Mouse (Mus musculus) lung, postnatal 4 days (tissue): ENCODE results near the gene Bin2.

Experiments used
- DNase-seq, 2 experiments: peaks; one replicate each; pipeline ENCODE4 v3.0.0; 2021

Bin2 gene

DNA sequence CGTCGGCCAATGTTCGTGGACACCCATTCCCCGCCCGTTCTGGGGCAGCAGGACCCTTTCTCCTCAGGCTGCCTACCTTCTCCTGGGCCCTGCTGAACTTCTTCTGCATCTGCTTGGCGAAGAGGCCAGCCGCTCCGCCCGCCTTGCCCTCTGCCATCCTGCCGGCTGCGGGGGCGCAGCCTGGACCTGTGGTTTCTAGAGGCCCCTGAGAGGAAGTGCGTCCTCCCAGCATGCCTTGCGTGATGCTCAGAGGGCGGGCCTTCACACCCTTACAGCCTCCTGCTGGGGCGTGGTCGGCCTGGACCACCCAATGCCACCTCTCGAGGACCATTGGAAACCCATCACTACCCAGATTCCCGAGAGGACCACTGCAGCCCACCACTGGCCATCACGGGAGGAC lies at the start of gene Bin2:
Gene Bin2 (minus strand): TSS at position 217 of the 400 bp plus-strand sequence.
- DNase-seq = peak; percentile 78 to 79

DNA sequence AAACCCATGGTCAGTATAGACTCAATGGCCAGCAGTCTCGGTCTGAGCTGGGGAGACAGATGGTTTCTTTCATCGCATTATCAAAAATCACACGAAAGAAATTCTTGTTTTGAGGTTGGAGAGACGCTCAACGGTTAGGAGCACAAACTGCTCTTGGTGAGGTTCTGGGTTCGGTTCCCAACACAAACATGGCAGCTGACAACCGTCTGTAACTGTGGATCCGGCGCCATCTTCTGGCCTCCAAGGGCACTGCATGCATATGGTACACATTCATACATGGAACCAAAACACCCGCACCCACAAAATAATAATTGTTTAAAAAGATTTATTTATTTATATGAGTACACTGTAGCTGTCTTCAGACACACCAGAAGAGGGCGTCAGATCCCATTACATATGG lies 49.2 kb upstream of the Bin2 start:
- no peak for DNase-seq

DNA sequence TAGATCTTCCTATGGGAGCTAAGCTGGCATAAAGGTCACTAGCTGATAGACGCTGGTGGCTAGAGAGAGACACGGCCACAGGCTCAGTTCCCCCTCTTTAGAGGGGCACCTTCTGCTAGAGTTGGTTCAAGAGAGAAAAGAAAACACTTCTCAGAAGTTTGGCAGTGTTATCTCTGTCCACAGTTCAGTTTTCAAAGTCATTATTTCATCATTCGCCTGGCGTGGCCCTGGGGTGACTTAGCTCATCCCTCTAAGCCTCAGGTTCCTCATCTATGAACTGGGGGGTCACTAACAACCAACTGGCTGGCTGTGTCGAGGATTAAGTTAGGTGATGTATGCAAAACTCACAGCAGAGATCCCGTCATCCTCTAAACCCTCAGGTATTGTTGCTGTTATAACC lies 48.6 kb upstream of the Bin2 start:
- DNase-seq = no peak

DNA sequence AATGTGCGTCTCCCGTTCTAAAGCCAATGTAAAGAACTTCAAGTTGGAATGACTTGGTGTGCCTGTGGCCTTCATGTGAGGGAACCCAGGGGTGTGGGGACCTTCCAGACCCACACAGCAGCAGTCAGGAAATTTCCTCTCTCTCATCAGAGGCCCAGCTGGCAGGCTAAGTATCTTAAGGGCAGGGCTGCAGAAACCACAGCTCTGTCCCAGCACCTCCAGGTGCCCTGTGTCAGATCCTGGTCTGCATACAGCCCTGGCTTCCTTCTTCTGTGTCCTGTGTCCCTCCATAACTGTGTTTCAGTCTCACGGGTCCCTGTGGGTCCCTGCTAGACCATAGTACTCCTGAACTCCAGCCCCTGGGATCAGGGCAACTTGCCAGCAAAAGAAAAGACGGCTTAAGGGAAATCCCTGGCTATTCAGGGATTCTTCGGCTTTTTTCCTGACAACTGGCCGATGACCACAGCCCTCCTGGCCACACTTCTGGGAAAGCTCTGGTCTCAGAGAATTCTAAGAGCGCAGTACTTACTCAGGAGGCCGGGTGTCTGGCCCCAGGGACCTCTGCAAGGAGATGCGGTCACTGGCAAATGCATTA lies 46.1 kb upstream of the Bin2 start:
- no peak for DNase-seq

DNA sequence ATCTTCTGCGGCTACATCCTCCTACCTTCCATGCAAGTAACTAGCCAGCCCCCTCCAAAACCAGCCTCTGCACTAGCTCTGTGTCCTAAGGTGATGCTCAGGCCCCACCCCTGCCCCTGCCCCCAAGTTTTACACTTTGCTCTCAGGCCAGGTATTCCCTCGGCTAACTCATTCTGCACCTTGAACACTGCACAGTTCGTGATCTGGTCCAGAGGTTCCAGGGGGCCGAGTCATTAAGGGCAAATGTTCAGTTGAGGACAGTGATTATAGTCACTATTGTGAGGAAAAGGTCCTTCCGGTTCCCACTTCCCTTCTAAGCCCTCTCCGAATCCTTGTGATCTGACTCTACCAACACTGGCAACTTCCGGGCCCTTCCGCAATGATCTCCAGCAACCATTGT lies 45.1 kb upstream of the Bin2 start:
- no peak for DNase-seq

DNA sequence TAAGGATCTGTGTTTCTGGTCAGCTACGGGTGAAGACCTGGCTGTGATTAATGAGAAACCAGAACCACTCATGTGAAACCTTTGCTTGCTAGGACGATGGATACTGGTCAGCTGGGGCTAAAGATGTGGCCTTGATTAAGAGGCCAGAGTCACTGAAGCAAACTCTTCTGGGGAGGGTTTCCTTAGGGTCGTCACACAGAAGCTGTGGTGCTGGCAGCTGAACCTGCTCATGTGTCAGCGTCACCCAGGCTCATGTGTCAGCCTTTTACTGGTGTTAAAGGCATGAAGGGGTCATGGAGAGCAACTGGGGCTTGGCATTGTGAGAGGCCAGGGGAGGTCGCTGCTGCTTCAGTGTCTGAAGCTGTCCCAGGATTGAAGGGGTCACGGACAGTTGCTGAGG lies 41.5 kb upstream of the Bin2 start:
- no peak for DNase-seq

DNA sequence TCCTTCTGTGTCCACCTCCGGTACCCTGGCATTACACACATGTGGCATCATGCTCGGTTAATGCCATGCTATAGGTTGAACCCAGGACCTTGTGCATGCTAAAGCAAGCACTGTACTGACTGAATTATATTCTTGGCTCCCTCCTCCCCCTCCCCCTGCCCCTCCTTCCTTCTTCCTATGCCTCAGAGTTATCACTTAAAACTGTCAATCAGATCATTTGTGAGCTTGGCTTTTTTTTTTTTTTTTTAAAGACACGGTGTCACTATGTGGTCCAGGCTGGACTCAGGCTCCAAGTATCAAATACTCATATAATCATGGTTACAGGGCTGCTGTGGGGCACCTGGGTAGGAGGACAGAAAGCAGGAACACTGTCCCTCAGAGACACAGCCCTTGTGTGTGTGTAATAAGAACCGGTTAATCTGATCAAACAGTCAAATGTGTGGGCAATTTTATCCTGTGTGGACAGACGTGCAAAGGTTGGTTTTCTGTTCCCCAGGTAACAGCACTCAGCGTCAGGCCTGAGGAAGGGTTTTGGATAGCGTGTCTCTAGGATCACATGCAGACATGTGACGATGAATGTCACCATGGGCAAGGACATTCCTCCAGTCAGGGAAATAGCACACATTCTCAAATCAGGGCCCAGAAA lies 39.2 kb upstream of the Bin2 start:
- DNase-seq = no peak

DNA sequence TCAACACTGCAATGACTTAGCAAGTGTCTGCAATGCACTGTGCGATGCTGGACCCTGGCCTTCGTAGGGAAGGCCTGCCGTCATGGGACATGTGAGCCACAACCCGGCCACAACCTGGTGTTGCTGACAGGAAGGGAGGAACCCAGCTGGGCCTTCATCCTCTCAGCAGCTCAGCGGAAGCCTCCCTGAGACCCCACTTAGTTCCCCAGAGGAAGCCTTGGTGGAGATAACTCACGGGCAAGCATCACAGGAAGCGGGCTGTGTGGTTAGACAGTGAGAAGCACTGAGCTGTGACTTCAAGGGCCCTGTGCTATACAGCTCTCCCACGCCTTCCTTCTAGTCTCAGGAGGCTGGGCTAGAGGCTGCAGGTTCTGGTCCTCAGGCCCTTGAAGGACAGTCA lies 36.9 kb upstream of the Bin2 start:
- peak; percentile 43 to 51 for DNase-seq

DNA sequence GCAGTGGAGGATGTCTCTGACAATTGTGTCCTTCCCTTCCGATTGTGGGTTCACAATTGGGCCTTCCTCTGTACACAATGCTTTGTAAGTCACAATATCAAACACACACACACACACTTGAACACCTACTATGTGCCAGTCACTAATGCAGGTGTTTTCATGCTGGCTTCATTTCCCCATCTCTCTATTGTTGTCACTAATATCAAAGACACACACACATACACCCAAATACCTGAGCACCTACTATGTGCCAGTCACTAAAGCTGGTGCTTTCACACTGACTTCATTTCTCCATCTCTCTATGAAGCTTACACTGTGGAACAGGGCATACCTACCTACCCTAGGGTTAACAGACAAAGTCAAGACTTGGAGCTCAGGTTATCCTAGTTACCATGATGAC lies 36.0 kb upstream of the Bin2 start:
- no peak for DNase-seq

DNA sequence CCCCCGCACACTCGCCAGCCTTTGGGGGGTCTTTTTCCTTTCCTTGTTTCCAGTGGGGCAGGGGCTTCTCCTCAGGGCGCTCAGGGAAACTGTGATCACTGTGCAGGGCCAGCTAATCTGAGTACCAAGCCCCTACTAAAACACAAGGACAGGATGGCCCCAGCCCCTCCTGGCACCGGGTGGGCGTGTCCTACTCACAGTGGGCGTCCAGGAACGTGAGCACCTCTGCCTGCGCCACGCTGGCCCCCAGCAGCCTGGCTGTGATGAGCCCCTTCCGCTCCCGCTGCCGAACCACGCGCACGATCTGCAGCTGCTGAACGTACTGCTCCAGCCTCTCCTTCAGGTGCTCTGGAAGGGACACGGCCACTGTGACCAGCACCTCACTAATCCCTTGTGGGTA lies 34.6 kb upstream of the Bin2 start:
- no peak for DNase-seq

DNA sequence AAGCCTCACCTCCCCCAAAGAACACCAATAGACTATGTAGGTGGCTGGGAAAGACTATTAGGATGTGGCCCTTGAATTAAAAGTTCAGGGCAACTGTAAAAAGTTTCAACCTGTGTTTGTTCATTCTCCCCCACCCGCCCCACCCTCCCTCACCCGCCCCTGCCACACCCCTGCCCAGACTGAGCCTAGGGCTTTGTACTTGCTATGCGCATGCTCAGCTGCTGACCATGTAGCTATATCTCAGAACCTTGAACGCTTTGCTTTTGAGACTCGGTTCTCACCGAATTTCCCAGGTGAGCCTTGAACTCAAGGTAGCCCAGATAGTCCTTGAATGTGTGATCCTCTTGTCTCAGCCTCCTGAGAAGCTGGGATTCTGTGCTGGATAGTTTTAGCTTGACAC lies 32.5 kb upstream of the Bin2 start:
- no peak for DNase-seq

DNA sequence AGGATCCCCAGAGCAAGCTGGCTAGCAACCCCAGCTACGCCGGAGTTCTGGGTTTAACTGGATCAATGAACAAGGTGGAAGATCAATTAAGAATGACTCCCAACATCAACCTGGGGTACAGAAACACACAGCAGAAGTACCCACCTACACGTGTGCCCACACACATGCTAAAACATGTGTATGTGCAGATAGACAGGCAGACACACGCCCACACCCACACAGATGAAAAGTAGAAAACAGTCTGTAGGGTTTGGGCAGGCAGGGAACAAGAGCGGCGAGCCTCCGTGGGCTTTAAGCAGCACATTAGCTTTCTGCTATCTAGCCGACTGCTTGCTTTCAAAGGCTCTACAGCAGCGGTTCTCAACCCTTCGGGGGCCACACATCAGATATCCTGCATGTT lies 31.8 kb upstream of the Bin2 start:
- no peak for DNase-seq

DNA sequence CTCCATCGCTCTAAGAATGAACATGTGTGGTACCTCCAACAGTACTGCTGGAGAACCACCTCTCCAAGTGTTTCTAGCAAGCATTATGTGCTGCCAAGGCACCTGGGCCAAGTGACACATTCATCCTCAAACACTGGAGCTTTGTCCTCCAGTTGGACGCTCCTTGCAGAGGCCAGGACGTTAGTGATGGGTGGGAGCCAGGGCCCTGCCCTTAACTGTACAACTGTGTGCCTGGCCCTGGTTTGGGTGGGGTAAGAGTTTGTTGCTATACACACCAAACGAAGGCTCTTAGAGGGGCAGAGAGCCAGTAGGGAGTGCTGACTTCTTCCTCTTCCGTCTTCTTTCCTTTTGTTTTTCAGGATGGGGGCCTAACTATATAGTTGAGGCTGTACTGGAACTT lies 31.1 kb upstream of the Bin2 start:
- DNase-seq = no peak

DNA sequence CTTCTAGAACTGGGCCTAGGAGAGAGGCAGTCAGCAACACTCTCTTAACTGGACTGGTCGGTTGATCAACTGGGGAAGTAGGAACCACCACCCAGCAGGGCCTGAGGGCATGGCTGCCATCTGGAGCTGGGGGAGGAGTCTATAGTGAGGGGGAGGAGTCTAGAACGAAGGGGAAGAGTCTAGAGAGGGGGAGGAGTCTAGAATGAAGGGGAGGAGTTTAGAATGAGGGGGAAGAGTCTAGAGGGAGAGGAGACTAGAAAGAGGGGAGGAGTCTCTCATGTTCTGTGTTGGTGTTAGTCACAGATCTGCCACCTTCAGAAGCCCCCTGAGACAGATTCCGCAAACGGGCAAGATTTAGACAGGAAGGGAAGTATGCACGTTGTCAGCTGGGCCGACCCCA lies 30.0 kb upstream of the Bin2 start:
- no peak for DNase-seq

DNA sequence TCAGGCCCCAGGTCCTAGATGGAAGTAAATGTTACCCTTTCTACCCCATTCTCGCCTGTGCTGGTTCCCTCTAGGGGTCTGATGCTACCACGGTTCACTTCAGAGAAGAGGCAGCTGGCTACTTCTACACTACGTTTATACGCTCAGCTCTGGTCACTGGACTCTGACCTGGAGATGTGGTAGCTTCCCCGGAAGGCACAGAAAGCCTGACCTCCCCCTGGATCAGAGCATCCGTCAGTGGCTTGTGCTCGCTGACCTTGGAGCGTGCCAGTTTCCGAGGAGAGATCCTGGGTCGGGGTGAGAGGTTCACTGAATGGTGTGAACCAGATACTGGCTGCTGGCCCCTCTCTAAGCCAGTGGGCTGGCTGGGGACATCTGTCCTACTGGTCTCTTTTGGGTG lies 28.7 kb upstream of the Bin2 start:
- no peak for DNase-seq

DNA sequence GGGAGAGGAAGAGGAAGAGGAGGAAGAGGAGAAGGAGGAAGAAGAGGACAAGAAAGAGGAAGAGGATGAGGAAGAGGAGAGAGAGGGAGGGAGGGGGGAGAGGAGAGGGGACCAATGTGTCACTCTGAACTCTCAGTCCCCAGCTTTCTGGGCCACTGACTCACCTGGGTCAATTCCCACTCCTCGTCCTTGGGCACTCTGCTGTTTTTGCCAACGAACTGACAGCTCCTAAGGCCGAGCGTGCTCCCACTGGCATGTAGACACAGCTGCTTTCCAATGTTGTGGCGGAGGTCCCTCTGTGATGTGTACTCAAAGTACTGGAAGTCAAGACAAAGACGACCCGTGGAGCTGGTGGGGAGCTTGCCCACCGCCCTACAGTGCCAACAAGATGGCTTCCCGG lies 25.1 kb upstream of the Bin2 start:
- DNase-seq = no peak

DNA sequence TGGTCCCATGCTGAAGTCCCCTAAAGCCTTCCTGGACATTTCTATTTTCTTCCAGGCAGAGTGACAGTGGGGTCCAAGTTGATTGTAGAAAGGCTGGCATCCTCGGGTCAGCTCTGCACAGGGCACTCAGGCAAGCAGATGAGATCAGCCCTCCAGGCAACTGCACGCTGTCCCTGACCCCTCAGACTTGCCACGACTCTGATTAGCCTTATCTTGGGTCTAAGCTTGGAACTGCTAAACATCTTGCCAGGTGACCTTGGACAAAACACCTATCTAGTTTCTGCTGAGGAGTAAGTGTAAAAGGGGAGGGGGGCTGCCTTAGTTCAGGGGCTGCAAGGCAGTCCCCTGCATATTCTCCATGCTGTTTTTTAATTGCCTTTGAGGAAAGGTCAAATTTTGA lies 22.6 kb upstream of the Bin2 start:
- DNase-seq = no peak

DNA sequence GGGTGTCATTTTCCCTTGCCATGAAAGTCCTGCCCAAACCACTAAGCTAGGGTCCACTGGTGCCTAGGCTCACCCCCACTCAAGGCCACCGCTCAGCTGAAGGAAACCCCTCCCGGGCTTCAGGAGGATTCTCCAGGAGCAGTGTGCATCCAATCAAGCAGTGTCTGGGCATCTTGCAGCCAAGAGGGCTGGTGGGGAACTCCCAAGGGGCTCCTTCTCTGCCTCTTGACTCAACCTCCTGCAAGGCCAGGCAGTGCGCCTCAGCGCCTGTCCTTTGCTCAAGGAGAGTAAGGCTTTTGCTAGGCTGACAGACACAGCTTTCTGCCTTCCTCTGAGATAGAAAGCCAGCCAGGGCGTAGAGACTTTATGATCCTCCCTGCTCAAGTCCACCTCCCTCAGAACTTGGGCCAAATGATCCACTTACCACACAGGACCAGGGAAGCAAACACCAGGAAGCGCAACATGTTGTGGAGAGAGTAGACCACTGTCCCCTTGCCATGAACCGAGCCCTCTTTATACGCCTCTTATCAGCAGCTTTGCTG lies 18.1 kb upstream of the Bin2 start, which contains the start of gene Cela1:
Gene Cela1 (minus strand): TSS at position 492 of the 542 bp plus-strand sequence.
- no peak for DNase-seq

DNA sequence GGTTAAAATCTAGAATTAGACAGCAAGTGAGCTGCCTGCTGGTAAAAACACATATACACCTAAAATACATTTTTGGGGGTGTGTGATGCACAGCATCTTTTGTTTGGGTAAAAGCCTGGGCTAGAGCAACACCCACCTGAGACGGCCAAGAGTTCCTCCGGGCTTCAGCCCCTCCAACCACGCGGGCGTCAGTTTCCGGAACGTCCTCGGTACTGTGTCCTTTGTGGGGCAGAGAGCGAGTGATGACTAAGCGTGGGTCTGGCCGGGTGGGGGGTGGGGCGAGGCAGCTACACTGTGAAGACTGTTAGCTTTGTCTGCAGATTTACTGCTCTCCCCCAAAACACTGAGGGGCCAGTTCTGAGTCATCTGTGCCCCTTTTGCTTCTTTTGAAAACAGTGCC lies 17.6 kb upstream of the Bin2 start:
- no peak for DNase-seq

DNA sequence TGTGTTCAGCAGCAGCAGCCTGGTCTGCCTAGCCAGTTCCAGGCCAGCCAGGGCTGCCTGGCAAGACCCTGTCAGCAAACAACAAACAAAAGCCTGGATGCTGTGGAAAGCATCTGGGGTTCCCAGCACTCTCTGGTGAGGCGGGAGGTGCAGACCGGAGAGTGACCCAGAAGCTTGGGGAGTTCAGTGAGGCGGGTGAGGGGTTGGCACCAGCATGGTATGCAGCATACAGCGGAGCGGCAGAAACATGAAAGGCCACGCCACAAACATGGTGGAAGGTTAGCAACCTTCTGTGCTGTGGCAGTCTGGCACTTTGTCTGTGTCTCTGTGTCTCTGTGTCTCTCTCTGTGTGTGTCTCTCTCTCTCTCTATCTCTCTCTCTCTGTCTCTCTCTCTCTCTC lies 17.1 kb upstream of the Bin2 start:
- no peak for DNase-seq

DNA sequence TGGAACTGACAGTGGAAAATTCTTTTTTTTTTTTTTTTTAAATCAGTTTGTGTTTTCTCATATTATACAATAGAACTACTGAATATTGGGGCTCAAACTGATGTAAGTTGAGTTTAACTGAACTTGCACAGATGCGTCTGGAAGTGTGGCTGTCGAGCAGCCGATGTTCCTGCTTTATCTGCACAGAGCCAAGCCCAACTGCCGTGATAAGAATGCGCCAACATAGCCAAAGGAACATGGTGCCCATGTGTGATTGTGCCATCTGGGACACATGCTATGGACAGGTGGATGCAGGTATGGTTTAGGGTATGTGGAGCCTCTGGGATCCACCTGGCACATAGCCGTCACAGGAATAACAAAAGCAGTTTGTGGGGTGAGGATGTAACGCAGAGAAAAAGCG lies 16.5 kb upstream of the Bin2 start:
- no peak for DNase-seq

DNA sequence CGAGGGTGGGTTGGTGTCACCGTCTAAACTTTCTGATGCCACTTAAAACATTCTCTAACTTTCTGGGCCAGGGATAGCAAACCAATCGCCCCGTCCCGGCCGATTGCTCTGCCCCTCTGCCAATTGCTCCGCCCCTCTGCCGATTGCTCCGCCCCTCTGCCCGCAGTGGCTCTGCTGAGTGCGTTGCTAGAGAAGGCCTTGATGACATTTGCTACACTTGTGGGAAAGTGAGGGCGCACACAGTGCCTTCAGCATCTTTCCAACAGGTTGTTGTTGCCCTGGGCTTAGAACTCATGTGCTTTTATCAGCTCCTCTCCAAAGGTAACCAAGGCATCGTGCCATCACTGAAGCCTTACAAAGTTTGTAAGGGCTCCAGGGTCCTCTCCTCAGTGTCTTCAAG lies 15.9 kb upstream of the Bin2 start:
- DNase-seq = no peak

DNA sequence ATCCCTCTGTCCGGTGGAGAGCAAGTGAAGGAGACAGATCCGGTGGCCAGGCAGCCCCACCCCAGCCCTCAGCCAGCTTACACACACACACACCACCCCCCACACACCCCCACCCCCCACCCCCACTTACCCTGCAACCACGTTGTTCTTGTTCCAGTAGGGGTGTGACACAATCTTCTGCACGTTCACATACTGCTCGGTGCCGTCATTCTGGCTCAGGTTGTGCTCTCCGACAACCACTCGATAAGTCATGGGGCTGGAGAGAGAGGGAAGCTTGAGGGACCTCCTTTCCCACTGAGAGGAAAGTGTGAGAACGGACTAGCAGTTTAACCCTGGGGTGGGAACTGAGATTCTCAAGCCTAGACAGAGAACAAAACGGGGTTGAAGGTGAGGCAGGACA lies 15.1 kb upstream of the Bin2 start:
- DNase-seq = no peak

DNA sequence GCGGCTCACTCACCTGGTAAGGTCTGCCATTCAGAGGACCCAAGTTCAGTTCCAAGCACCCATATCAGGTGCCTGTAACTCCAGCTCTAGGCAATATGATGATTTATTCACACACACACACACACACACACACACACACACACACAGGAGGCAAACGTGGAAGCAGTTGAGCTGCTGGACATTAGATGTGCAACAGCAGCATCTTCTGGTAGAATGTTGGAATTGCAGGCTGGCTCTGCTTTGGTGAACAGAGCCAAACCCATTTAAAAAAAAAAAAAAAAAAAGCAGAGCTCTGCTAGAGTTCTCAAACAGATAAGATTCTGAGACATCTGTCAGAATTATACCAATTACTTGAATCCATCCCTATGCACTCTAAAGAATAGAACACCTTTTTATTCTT lies 13.7 kb upstream of the Bin2 start:
- peak; percentile 73 to 87 for DNase-seq

DNA sequence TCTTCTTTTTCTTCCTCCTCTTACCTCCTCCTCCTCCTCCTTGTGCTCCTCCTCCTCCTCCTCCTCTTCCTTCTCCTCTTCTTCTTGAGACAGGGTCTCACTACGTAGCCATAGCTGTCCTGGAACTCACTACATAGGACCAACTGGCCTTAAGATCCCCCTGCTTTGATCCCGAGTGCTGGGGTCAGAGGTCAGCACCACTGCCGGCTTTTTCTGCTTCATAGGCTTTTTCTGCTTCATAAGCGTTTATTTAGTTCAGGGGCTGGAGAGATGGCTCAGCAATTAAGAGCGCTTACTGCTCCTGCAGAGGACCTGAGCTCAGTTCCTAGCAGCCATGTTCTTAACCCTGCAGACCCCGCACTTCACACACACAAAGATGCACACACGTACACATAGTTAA lies 12.4 kb upstream of the Bin2 start:
- DNase-seq = no peak
